Mouse (Mus musculus) cerebellum, adult 2 months (tissue): Measurements from ENCODE around the gene Myo16. TPM values are rescaled to one million over a fixed set of nuclear protein-coding genes. Genes with fewer than 3 reads are reported as not detected.

Experiments used
- DNase-seq, 2 experiments: peaks; one replicate each; pipeline ENCODE4 v3.0.0; 2021
- H3K27ac ChIP-seq: fragments of 200-500 bp; 2 replicates; pipeline ENCODE4 v1.5.1; 2012; ENCODE audit warnings: low read length, control low read depth, inconsistent platforms; ENCODE audit not compliant: insufficient read depth
- H3K27me3 ChIP-seq: fragments of 200-500 bp; 2 replicates; pipeline ENCODE4 v1.6.1; 2012; ENCODE audit warnings: inconsistent platforms, mild to moderate bottlenecking, low read length, moderate library complexity; ENCODE audit not compliant: control insufficient read depth, insufficient read depth
- H3K4me1 ChIP-seq: fragments of 200-500 bp; 2 replicates; pipeline ENCODE4 v1.6.1; 2011; ENCODE audit warnings: low read length; ENCODE audit not compliant: control insufficient read depth, insufficient read depth
- H3K4me3 ChIP-seq: fragments of 200-500 bp; replicated peaks from 2 replicates; pipeline ENCODE3; 2011; ENCODE audit warnings: mild to moderate bottlenecking, low read depth, low read length, control low read depth; ENCODE audit not compliant: insufficient read depth
- CTCF ChIP-seq: fragments of 200-500 bp; IDR thresholded peaks from 2 replicates; pipeline ENCODE4 v1.5.1; 2011; ENCODE audit warnings: low read depth, mild to moderate bottlenecking, control low read depth, low read length, moderate library complexity, borderline replicate concordance; ENCODE audit not compliant: insufficient read depth
- POLR2A ChIP-seq: fragments of 200-500 bp; IDR thresholded peaks from 2 replicates; pipeline ENCODE4 v1.6.1; 2011; ENCODE audit warnings: low read length, control low read depth, borderline replicate concordance; ENCODE audit not compliant: insufficient read depth
- WGBS: fragments of 180-500 bp; shearing (Covaris S2); methylation state at CpG from one replicate; pipeline ENCODE4 v1.1.7; 2018; 5-methylcytosine and 5-hydroxymethylcytosine counted together
- polyA plus RNA-seq: library from polyadenylated mRNA; depleted of rRNA; stranded (reverse); fragments of >200 nt; gene quantifications from 2 replicates; pipeline ENCODE4 v1.2.3, GENCODE M21; 2012

Myo16 gene
- polyA plus RNA-seq, 1 experiment = 10.3 TPM

DNA sequence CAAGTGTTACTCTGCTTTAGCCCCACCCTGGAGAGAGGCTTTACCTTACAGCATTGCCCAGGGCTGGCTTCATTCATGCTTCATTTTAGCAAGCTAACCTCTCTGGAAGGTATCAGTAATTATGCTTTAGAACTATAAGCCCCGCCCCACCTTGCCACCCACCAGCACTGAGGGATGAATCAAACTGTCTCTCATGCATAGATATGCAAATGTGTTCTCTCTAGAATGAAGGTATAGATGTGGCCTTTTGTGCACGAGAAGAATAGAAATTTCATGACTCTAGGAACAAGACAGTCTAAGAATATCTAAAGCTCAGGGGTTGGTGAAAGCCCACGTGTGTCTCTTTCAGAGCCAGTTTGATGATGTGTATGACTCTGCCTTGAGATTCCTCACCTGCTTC is 288.9 kb downstream of the Myo16 start:
- Histone ChIP-seq H3K27me3 (no peaks in the 10 kb centered on the region), H3K4me3 (no peak overlapping the region), H3K27ac (no peak overlapping the region), H3K4me1 (no peaks in the 10 kb centered on the region)
- TF ChIP-seq CTCF (no peak), POLR2A (no peak)
- DNase-seq = no peak
- 42% methylated on average over 3 of the region's 3 CpGs for whole genome bisulfite sequencing

DNA sequence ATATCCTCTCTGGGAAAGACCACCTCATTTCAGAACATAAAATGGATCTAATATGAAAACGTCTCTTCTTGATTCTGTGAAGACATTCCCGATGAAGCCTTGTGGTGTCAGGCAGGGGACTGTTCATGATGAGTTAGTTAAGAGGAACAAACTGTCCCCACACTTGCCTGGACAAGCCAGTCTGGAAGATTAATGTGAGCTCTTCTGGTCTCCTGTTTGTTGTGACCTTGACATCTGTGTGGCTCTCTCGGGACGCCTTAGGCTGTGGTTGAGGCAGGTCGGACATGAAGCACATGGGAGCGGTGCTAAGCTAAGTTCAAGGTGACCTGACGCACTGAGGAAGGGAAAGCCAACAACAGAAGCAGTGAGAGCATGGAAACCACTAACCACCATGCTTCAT is 291.3 kb downstream of the Myo16 start:
- no peak overlapping the region for H3K27ac ChIP-seq
- TF ChIP-seq POLR2A = no peak
- no peak for TF ChIP-seq CTCF
- H3K4me1 ChIP-seq = no peaks in the 10 kb centered on the region
- H3K27me3 ChIP-seq = no peaks in the 10 kb centered on the region
- H3K4me3 ChIP-seq = no peak overlapping the region
- DNase-seq = no peak
- 92% methylated on average over 7 of the region's 7 CpGs for WGBS

DNA sequence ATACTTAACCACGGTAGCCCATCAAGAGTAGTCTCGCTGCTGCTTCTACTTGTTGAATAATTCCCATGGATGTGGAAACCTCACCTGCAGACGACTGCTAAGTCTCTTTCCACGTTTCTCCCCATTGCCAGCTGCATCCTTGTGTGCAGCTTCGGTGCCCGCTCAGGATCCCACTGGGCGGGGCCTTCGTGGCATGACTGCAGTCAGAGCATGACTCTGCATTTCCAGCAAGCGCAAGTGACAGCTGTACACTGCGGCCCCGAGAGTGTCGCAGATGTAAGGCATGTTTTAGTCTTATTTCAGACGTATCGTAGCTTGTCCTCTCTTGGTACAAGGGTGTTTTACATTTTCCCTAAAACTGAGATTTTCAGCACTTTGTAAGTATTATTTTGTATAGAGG is 294.8 kb downstream of the Myo16 start:
- 57% methylated on average over 14 of the region's 14 CpGs for WGBS

DNA sequence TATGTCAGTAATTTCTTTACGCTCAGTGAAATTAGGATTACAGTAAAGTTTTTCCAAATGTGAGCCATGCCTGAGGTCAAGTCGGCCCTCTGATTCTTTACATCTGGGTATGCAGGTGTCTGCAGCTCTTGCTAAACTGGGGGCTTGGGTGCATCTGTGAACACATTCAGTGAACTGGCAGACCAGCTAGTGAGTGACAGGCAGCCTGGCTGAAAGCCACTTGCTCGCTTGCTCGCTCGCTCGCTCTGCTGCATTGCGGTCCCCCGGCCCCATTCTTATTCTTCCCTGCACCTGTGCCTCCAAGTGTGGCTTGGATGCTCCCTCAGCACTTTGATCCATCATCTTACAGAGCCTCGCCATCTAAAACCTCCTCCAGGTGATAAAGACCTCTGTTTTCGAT is 299.3 kb downstream of the Myo16 start:
- 40% methylated on average over 10 of the region's 10 CpGs for WGBS
- Histone ChIP-seq H3K27ac (no peak overlapping the region), H3K4me3 (no peak overlapping the region), H3K27me3 (no peaks in the 10 kb centered on the region), H3K4me1 (no peaks in the 10 kb centered on the region)
- no peak for DNase-seq
- TF ChIP-seq POLR2A = no peak

More for the DNA sequence above, 294.8 kb downstream of the Myo16 start:
- H3K27ac ChIP-seq = no peak overlapping the region
- TF ChIP-seq CTCF (no peak), POLR2A (no peak)
- H3K4me1 ChIP-seq = no peaks in the 10 kb centered on the region
- H3K27me3 ChIP-seq = no peaks in the 10 kb centered on the region
- no peak overlapping the region for H3K4me3 ChIP-seq
- no peak for DNase-seq

DNA sequence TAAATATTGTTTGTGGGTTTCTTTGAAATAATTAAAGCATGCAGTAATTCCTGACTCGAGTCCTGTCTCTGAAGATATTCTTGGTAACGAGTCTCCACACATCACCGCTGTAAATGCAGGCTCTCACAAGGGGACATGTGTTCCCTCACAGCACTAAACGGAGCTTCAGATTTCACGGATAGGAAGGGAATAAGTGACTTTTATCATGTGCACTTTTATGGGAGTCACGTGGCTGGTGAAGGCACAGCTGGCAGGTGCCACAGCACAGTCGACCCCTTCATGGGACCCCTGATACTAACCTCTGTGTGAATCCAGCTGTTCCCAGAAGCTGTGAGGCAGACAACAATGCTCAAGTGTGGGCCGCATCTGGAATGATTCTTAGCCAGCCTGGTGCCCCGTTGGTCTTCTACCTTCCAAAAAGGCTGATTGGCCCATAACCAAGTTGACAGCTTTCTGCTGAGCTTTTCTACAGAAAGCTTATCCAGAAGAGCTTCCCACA is 304.5 kb downstream of the Myo16 start:
- no peaks in the 10 kb centered on the region for H3K27me3 ChIP-seq
- no peak overlapping the region for H3K4me3 ChIP-seq
- WGBS = 67% methylated on average over 9 of the region's 9 CpGs
- no peak overlapping the region for H3K27ac ChIP-seq
- no peak for DNase-seq
- TF ChIP-seq POLR2A = no peak
- no peak for TF ChIP-seq CTCF
- H3K4me1 ChIP-seq = no peaks in the 10 kb centered on the region

DNA sequence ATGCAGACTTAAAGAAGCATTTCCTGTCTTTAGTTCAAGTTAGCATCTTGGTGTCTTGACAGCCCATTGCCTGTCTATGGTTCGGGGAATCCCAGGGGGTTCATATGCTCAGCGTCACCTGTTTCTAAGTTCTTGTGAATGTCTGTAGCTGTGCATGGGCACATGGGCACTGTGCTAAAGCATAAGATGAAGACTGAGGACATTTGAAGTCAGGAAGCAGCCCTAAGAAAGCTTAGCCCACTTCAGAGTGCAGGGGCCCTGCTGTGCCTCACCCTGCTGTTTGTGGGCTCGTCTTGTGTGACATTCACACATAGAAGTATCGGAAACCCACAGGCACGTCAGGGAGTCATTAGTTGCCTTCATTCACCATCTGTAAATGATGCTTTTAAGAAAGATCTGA is 308.6 kb downstream of the Myo16 start:
- 82% methylated on average over 5 of the region's 5 CpGs for WGBS
- DNase-seq = no peak
- no peaks in the 10 kb centered on the region for H3K27me3 ChIP-seq
- TF ChIP-seq CTCF (no peak), POLR2A (no peak)
- no peaks in the 10 kb centered on the region for H3K4me1 ChIP-seq
- no peak overlapping the region for H3K4me3 ChIP-seq
- H3K27ac ChIP-seq = no peak overlapping the region

DNA sequence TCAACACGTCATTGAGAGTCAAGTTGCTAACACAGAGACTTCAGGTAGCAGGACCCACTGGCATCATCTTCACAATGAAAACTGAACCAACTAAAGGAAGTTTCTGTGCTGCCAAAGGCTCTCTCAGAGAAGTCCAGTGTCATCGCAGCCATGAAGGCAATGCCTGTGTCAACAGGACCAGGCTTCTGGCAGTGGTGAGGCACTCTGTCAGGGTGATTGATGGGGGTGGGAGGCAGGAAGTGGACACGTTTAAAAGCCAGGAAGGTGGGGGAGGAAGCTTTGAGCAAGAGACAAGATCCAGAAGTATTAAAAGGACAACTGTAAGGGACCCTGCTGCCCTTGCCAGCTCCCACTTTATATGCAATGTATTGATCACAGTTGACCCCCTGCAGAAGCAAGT is 314.8 kb downstream of the Myo16 start:
- no peak for TF ChIP-seq CTCF
- no peak for TF ChIP-seq POLR2A
- no peak for DNase-seq
- Histone ChIP-seq H3K27me3 (no peaks in the 10 kb centered on the region), H3K4me3 (no peak overlapping the region), H3K4me1 (no peaks in the 10 kb centered on the region), H3K27ac (no peak overlapping the region)
- 64% methylated on average over 3 of the region's 3 CpGs for WGBS

DNA sequence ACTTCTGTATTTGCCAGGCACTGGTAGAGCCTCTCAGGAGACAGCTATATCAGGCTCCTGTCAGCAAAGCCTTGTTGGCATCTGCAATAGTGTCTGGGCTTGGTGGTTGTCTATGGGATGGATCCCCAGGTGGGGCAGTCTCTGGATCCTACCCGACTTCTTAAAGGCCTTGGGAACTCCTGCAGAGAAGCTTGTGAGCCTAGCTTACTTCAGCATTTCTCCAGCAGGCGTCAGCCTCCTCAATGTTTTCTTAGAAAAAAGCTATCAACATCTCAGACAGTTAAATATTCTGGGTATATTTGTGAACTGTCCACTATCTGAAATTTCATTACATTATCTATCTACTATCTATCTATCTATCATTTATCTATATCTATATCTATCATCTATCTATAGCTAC is 315.9 kb downstream of the Myo16 start:
- Histone ChIP-seq H3K4me1 (no peaks in the 10 kb centered on the region), H3K4me3 (no peak overlapping the region), H3K27me3 (no peaks in the 10 kb centered on the region), H3K27ac (no peak overlapping the region)
- TF ChIP-seq CTCF (no peak), POLR2A (no peak)
- WGBS = 47% methylated on average over 2 of the region's 2 CpGs
- DNase-seq = no peak
